Mouse (Mus musculus): ENCODE measurements around the gene Spesp1.

Gene Spesp1

GRCm38 (mm10) chr9:62246380-62246942 is 35.5 kb downstream of the Spesp1 start:
- in situ Hi-C loops (cut with MseI, MboI), result loop anchor here in 1 of 2 experiments (10.0 kb wide), 1 partner anchor 262 kb away; no protein-coding TSS in a partner anchor

- in situ Hi-C loops (cut with MseI, MboI), result loop anchor here in 1 of 2 experiments (10.0 kb wide), 1 partner anchor 261 kb away; no protein-coding TSS in a partner anchor
Observed at GRCm38 (mm10) chr9:62245612-62246379, 36.2 kb downstream of the Spesp1 start.

GRCm38 (mm10) chr9:62244612-62245010 is 37.4 kb downstream of the Spesp1 start:
- in situ Hi-C loops (cut with MseI, MboI), result loop anchor here (5.0 to 10.0 kb wide), 2 partner anchors 202 to 260 kb away; no protein-coding TSS in a partner anchor

GRCm38 (mm10) chr9:62243991-62244611 is 37.9 kb downstream of the Spesp1 start:
- in situ Hi-C loops (cut with MseI, MboI), result loop anchor here (5.0 to 10.0 kb wide), 2 partner anchors 202 to 259 kb away; no protein-coding TSS in a partner anchor

GRCm38 (mm10) chr9:62240036-62240435 is 42.0 kb downstream of the Spesp1 start:
- in situ Hi-C loops (cut with MseI, MboI), result loop anchor here (5.0 to 10.0 kb wide), 2 partner anchors 198 to 255 kb away; no protein-coding TSS in a partner anchor

GRCm38 (mm10) chr9:62237381-62237980 is 44.5 kb downstream of the Spesp1 start:
- in situ Hi-C loops (cut with MseI, MboI), result no loop called here

- in situ Hi-C loops (cut with MseI, MboI), result no loop called here
Observed at GRCm38 (mm10) chr9:62235501-62235900, 46.5 kb downstream of the Spesp1 start.

- in situ Hi-C loops (cut with MseI, MboI), result no loop called here
Observed at GRCm38 (mm10) chr9:62232649-62233048, 49.4 kb downstream of the Spesp1 start.

- in situ Hi-C loops (cut with MseI, MboI), result no loop called here
Observed at GRCm38 (mm10) chr9:62231046-62231445, 51.0 kb downstream of the Spesp1 start.

GRCm38 (mm10) chr9:62229985-62230384 is 52.0 kb downstream of the Spesp1 start:
- in situ Hi-C loops (cut with MseI, MboI), result no loop called here

- in situ Hi-C loops (cut with MseI, MboI), result no loop called here
Observed at GRCm38 (mm10) chr9:62222481-62222880, 59.5 kb downstream of the Spesp1 start.

- in situ Hi-C loops (cut with MseI, MboI), result no loop called here
Observed at GRCm38 (mm10) chr9:62222029-62222428, 60.0 kb downstream of the Spesp1 start.

Data from mouse trophoblast stem cell (cell line).